Mouse (Mus musculus) liver, embryonic 15.5 days (tissue): ENCODE data around the gene Traf1. TPM values are rescaled to one million over a fixed set of nuclear protein-coding genes. Genes with fewer than 3 reads are reported as not detected.
A peak's percentile ranks its signal among the peaks of the same experiment; 100 is the strongest.

ENCODE experiments used
- ATAC-seq: fragments of 200-750 bp; cut with Nextera tagmentation; 2 replicates; pipeline ENCODE4 v1.8.0; 2017; ENCODE audit warnings: moderate number of reproducible peaks, mild to moderate bottlenecking, moderate library complexity; ENCODE audit not compliant: insufficient read depth
- H3K27ac ChIP-seq: fragments of 300-500 bp; sonication (generic); replicated peaks from 2 replicates; pipeline ENCODE4 v1.5.1; 2015; ENCODE audit warnings: mild to moderate bottlenecking, inconsistent platforms
- H3K27me3 ChIP-seq: fragments of 300-500 bp; sonication (generic); 2 replicates; pipeline ENCODE4 v1.6.1; 2015; ENCODE audit warnings: mild to moderate bottlenecking, inconsistent platforms
- H3K36me3 ChIP-seq: fragments of 300-500 bp; sonication (generic); replicated peaks from 2 replicates; pipeline ENCODE4 v1.6.1; 2015; ENCODE audit warnings: moderate library complexity, mild to moderate bottlenecking, inconsistent platforms
- H3K4me1 ChIP-seq: fragments of 300-500 bp; sonication (generic); replicated peaks from 2 replicates; pipeline ENCODE4 v1.6.1; 2015; ENCODE audit warnings: inconsistent platforms
- H3K4me2 ChIP-seq: fragments of 300-500 bp; sonication (generic); 2 replicates; pipeline ENCODE4 v1.6.1; 2015; ENCODE audit warnings: moderate library complexity, mild to moderate bottlenecking, inconsistent platforms
- H3K4me3 ChIP-seq: fragments of 300-500 bp; sonication (generic); replicated peaks from 2 replicates; pipeline ENCODE4 v1.5.1; 2015; ENCODE audit warnings: mild to moderate bottlenecking, inconsistent platforms
- H3K9ac ChIP-seq: fragments of 300-500 bp; sonication (generic); 2 replicates; pipeline ENCODE4 v1.6.1; 2015; ENCODE audit warnings: moderate library complexity, mild to moderate bottlenecking, inconsistent platforms
- H3K9me3 ChIP-seq: fragments of 300-500 bp; sonication (generic); replicated peaks from 2 replicates; pipeline ENCODE4 v1.6.1; 2016; ENCODE audit warnings: inconsistent platforms
- WGBS: fragments of 180-500 bp; shearing (Covaris S2); methylation state at CpG from one replicate; pipeline ENCODE4 v1.1.7; 2015; ENCODE audit warnings: mixed read lengths; ENCODE audit not compliant: insufficient replicate concordance; 5-methylcytosine and 5-hydroxymethylcytosine counted together
- polyA plus RNA-seq: library from polyadenylated mRNA; unstranded; fragments of >200 nt; fragmentation: Nextera tagmentation; extraction: Ambion mirVana; gene quantifications from 2 replicates; pipeline ENCODE4 v1.2.1, GENCODE M21; 2015

Traf1 gene
- polyA plus RNA-seq, 1 experiment from 2014 or later, result 0.29 TPM

DNA sequence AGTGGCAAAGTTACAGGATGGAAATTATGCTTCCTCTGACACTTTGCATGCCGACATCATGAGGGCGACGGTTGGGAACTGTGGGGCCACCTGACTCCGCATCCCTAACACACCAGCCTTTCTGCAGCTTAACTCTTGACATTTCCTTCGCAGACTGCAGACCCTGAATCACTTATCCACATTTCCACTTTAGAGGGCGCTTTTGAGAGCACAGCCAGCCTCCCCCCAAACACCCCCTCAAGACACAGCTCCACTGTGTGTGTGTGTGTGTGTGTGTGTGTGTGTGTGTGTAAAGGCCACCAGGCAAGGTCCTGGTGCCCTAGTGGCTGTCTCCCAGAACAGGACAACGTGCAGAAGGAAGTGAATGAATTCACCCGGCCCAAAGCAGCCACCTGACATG is 4.2 kb upstream of the Traf1 start:
- WGBS, result 67% methylated on average over 8 of the region's 8 CpGs
- Histone ChIP-seq H3K4me1 (peaks cover 18% of the 10 kb centered on the region; the same call in 1 of the 2 replicates), H3K36me3 (no peaks in the 10 kb centered on the region), H3K4me3 (no peak overlapping the region), H3K9ac (no peak overlapping the region), H3K4me2 (no peak overlapping the region), H3K9me3 (no peaks in the 10 kb centered on the region), H3K27me3 (peaks cover 15% of the 10 kb centered on the region), H3K27ac (no peak overlapping the region)
- no peak for ATAC-seq

- Histone ChIP-seq H3K4me3 (no peak overlapping the region), H3K27ac (no peak overlapping the region), H3K4me1 (peaks cover 18% of the 10 kb centered on the region; the same call in 1 of the 2 replicates), H3K27me3 (peaks cover 19% of the 10 kb centered on the region), H3K36me3 (no peaks in the 10 kb centered on the region), H3K4me2 (peak overlapping the region; percentile 29), H3K9me3 (no peaks in the 10 kb centered on the region), H3K9ac (no peak overlapping the region)
- no peak for ATAC-seq
- 14% methylated on average over 9 of the region's 9 CpGs for WGBS
Observed at GRCm38 (mm10) chr2:34965293-34965692, 3.7 kb upstream of the Traf1 start.

- Histone ChIP-seq H3K4me3 (no peak overlapping the region), H3K27ac (no peak overlapping the region), H3K9me3 (no peaks in the 10 kb centered on the region), H3K27me3 (peaks cover 19% of the 10 kb centered on the region), H3K36me3 (no peaks in the 10 kb centered on the region), H3K4me1 (peaks cover 18% of the 10 kb centered on the region; the same call in 1 of the 2 replicates), H3K9ac (no peak overlapping the region), H3K4me2 (no peak overlapping the region)
- no peak for ATAC-seq
- 73% methylated on average over 9 of the region's 9 CpGs for WGBS
Observed at GRCm38 (mm10) chr2:34964651-34965050, 3.1 kb upstream of the Traf1 start.

GRCm38 (mm10) chr2:34964230-34964629 is 2.7 kb upstream of the Traf1 start:
- Histone ChIP-seq H3K4me2 (no peak overlapping the region), H3K36me3 (no peaks in the 10 kb centered on the region), H3K4me1 (peaks cover 18% of the 10 kb centered on the region; the same call in 1 of the 2 replicates), H3K9me3 (no peaks in the 10 kb centered on the region), H3K9ac (no peak overlapping the region), H3K27ac (no peak overlapping the region), H3K4me3 (no peak overlapping the region), H3K27me3 (peaks cover 19% of the 10 kb centered on the region)
- WGBS, result 68% methylated on average over 6 of the region's 6 CpGs
- no peak for ATAC-seq

DNA sequence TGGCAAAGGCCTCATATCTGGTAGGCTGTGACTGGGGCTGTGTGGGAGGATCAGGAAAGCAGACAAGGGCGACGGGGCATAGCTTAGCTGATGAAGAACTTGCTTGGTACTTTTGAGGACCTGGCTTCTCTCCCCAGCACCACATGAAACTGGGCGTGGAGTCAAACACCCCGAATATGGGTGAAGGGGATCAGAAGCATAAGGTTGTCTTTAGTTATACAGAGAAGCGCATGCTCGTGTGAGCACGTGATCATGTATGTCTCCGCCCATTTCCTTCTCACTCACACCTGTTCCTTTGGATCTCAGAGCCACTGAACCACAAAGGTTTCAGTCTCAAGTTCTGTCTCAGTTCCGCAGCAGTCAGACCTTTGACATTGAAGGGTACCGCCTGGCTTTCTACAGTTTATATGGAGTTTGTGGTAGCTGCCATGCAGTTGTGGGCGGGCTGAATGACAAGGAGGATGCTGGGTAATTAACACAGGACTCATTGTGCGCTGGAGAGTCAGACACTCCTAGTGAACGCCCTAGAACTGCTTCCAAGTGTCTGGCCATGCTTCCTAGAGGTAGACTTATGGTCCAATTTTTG is 1.9 kb upstream of the Traf1 start:
- no peak for ATAC-seq
- H3K9me3 ChIP-seq, result no peaks in the 10 kb centered on the region
- H3K27me3 ChIP-seq, result peaks cover 19% of the 10 kb centered on the region
- H3K4me1 ChIP-seq, result peaks cover 18% of the 10 kb centered on the region; the same call in 1 of the 2 replicates
- H3K27ac ChIP-seq, result no peak overlapping the region
- no peaks in the 10 kb centered on the region for H3K36me3 ChIP-seq
- H3K4me3 ChIP-seq, result no peak overlapping the region
- H3K9ac ChIP-seq, result no peak overlapping the region
- H3K4me2 ChIP-seq, result no peak overlapping the region
- WGBS, result 56% methylated on average over 13 of the region's 13 CpGs

- peaks cover 18% of the 10 kb centered on the region; the same call in 1 of the 2 replicates for H3K4me1 ChIP-seq
- H3K36me3 ChIP-seq, result no peaks in the 10 kb centered on the region
- no peak overlapping the region for H3K4me3 ChIP-seq
- H3K27ac ChIP-seq, result no peak overlapping the region
- H3K27me3 ChIP-seq, result peaks cover 19% of the 10 kb centered on the region
- ATAC-seq, result no peak
- H3K9ac ChIP-seq, result no peak overlapping the region
- no peak overlapping the region for H3K4me2 ChIP-seq
- no peaks in the 10 kb centered on the region for H3K9me3 ChIP-seq
- 57% methylated on average over 9 of the region's 9 CpGs for WGBS
Observed at GRCm38 (mm10) chr2:34962893-34963292, 1.3 kb upstream of the Traf1 start.

GRCm38 (mm10) chr2:34962211-34962610 is 639 bp upstream of the Traf1 start:
- Histone ChIP-seq H3K27ac (no peak overlapping the region), H3K4me2 (no peak overlapping the region), H3K9me3 (no peaks in the 10 kb centered on the region), H3K36me3 (no peaks in the 10 kb centered on the region), H3K9ac (no peak overlapping the region), H3K27me3 (peaks cover 19% of the 10 kb centered on the region), H3K4me3 (no peak overlapping the region), H3K4me1 (peaks cover 18% of the 10 kb centered on the region; the same call in 1 of the 2 replicates)
- 47% methylated on average over 2 of the region's 2 CpGs for WGBS
- ATAC-seq, result no peak

DNA sequence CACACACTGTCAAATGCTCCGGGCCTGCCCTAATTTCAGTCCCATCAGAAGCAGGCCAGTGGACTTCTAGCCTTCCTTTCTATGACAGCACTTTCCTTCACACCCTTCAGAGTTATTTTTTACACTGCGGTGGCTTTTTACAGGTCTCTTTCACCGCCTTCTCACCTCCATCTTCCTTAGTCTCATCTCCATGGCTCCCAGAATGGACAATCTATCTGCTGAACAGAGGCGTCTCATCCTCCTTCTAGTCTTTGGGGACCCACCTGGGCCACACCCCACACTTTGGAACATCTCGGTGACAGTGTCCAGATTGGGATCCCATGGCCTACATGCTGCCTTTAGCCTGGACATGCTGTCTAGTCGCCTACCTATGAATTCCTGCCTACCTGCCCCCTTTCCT is 606 bp downstream of the Traf1 start:
- H3K4me1 ChIP-seq, result peaks cover 17% of the 10 kb centered on the region; the same call in 1 of the 2 replicates
- WGBS, result 50% methylated on average over 6 of the region's 6 CpGs
- H3K27me3 ChIP-seq, result peaks cover 19% of the 10 kb centered on the region
- H3K9me3 ChIP-seq, result no peaks in the 10 kb centered on the region
- H3K9ac ChIP-seq, result no peak overlapping the region
- ATAC-seq, result no peak
- no peaks in the 10 kb centered on the region for H3K36me3 ChIP-seq
- H3K4me3 ChIP-seq, result no peak overlapping the region
- peak overlapping the region; percentile 49; the same call in 1 of the 2 replicates for H3K4me2 ChIP-seq
- H3K27ac ChIP-seq, result no peak overlapping the region

- no peak overlapping the region for H3K4me3 ChIP-seq
- H3K27ac ChIP-seq, result no peak overlapping the region
- H3K4me2 ChIP-seq, result no peak overlapping the region
- ATAC-seq, result no peak
- H3K9ac ChIP-seq, result no peak overlapping the region
- H3K36me3 ChIP-seq, result no peaks in the 10 kb centered on the region
- H3K27me3 ChIP-seq, result peaks cover 19% of the 10 kb centered on the region
- peaks cover 12% of the 10 kb centered on the region; the same call in 1 of the 2 replicates for H3K4me1 ChIP-seq
- H3K9me3 ChIP-seq, result no peaks in the 10 kb centered on the region
- WGBS, result 74% methylated on average over 5 of the region's 5 CpGs
Observed at GRCm38 (mm10) chr2:34960466-34960865, 1.1 kb downstream of the Traf1 start.

DNA sequence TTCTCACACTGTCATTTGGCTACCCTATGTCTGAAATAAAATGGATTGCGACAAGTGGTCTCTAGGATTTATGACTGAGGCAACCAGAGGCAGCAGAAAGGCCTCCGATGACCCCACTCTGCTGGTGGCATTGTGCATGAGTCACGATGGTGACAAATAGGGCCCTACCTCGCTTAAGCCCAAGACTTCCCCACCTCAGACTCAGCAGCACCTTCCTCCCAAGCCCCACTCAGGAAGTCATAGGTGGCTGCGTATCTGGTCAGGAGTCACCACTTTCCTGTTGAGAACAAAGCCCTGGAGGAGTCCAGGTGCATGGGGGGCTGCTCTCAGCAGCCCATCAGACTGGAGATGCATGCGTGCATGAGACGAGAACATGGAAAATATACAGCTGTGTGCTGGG is 3.0 kb downstream of the Traf1 start:
- H3K9me3 ChIP-seq, result no peaks in the 10 kb centered on the region
- 48% methylated on average over 7 of the region's 7 CpGs for WGBS
- ATAC-seq, result no peak

GRCm38 (mm10) chr2:34958036-34958435 is 3.5 kb downstream of the Traf1 start:
- no peak for ATAC-seq
- Histone ChIP-seq H3K9ac (no peak overlapping the region), H3K27ac (no peak overlapping the region), H3K4me1 (peaks cover 7% of the 10 kb centered on the region; the same call in 1 of the 2 replicates), H3K9me3 (no peaks in the 10 kb centered on the region), H3K36me3 (no peaks in the 10 kb centered on the region), H3K4me3 (no peak overlapping the region), H3K4me2 (no peak overlapping the region), H3K27me3 (peaks cover 19% of the 10 kb centered on the region)
- WGBS, result 45% methylated on average over 7 of the region's 7 CpGs

More for the DNA sequence above, 3.0 kb downstream of the Traf1 start:
- H3K4me1 ChIP-seq, result peaks cover 7% of the 10 kb centered on the region; the same call in 1 of the 2 replicates
- H3K4me2 ChIP-seq, result no peak overlapping the region
- no peak overlapping the region for H3K27ac ChIP-seq
- H3K27me3 ChIP-seq, result peaks cover 19% of the 10 kb centered on the region
- H3K9ac ChIP-seq, result no peak overlapping the region
- no peaks in the 10 kb centered on the region for H3K36me3 ChIP-seq
- no peak overlapping the region for H3K4me3 ChIP-seq

DNA sequence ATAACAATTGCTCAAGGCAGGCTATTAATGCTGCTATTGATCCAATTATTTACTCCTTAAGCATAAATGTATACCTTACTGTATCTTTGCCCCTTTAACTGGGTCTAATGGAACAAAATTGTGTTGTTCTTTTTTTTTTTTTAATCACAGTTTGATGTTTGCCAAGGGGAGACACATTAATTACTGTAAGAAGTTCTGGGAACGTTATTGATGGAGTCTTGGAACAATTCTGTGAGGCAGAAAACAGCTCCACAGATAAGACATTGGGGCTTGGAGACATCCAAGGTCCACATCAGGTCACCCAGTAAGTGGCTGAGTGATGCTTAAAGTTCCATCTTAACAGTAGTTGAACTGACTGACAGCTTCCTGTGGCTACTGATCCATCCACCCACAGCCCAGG is 4.2 kb downstream of the Traf1 start:
- Histone ChIP-seq H3K36me3 (no peaks in the 10 kb centered on the region), H3K27ac (no peak overlapping the region), H3K27me3 (peaks cover 19% of the 10 kb centered on the region), H3K4me3 (no peak overlapping the region), H3K4me2 (no peak overlapping the region), H3K9ac (no peak overlapping the region), H3K4me1 (peaks cover 7% of the 10 kb centered on the region; the same call in 1 of the 2 replicates), H3K9me3 (no peaks in the 10 kb centered on the region)
- ATAC-seq, result no peak
- WGBS, result 38% methylated on average over 1 of the region's 1 CpGs
